Mouse (Mus musculus) spleen, adult 2 months (tissue): ENCODE results near the gene Olfr464.

Experiments
- CTCF ChIP-seq: fragments of 200-500 bp; IDR thresholded peaks from 2 replicates; pipeline ENCODE4 v1.5.1; 2011; ENCODE audit warnings: mild to moderate bottlenecking, inconsistent platforms; ENCODE audit not compliant: insufficient read depth, insufficient read length, insufficient replicate concordance; ENCODE audit errors: extremely low read depth
- POLR2A ChIP-seq: fragments of 200-500 bp; IDR thresholded peaks from 2 replicates; pipeline ENCODE4 v1.6.1; 2011; ENCODE audit warnings: low read depth, low read length, inconsistent platforms

GRCm38 (mm10) chr11:87930348-87930747, 9.6 kb upstream of the Olfr464 start:
- no peak for TF ChIP-seq CTCF
- no peak for TF ChIP-seq POLR2A
